Mouse (Mus musculus): ENCODE data around the gene Anks3. TPM values are rescaled to one million over a fixed set of nuclear protein-coding genes. Genes with fewer than 3 reads are reported as not detected.

Anks3 gene
- polyA plus RNA-seq (2012; rRNA removed): 15.6 and 17.1 TPM in 2 replicates

GRCm38 (mm10) chr16:4963797-4964709, at the start of gene Anks3:
TSS of gene Anks3 (minus strand) at chr16:4964205.

DNA sequence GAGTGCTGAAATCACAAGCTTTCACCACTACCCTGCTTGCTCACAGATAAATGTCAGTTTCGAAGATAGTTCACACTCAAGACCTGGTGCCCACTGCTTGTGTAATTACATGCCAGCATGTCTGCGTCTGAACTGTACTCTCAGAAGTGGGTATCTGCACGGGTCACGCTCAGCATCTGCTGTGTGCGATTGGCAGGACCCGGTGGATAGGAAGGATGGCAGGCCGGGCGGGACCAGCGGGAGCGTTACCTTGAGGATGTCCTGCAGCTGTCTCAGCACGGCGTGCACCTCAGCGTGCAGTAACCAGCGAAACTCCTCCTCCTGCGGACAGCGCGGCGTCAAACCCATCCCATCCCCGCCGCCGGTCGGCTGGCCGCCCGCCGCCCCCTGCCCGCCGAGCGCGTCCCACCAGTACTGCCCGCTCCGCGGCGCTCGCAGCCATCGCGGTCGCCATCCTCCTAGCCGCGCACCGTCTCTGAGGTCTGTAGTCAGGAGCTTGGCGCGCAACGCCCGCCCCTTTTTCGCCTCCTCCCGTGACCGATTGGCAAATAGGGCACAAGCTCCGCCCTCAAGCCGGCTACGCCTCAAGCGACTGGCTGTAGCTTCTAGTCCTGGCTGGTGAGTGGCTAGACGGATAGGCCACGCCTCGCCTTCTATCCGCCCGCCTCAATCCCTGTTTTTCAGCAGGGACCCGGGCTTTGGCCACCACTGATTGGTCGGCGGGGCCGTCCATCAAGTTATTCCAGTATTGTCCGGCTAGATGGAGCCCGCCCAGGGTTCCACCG, 49.2 kb upstream of the Anks3 start, which contains the start of gene Rogdi:
Rogdi (minus strand) TSS at position 500 of the 785 bp plus-strand sequence.

DNA sequence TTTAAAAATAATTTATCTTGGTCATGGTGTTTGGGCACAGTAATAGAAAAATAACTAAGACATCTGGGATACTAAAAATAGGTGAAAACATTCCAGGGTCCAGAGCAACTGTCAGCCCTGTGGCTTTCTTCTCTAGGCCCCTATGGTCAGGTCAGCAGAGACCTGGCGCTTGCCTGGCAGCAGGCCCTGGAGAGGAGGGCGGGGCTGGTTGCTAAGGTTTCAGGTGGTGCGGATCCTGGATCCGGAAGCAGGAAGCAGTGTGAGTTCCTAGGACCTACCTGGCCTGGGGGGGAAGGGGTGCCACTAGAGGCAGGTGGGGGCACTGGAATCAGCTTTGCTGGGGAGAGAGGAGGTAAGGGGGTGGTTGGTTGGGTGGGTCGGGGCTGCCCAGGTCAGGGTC, 43.1 kb upstream of the Anks3 start, which contains the start of gene Smim22:
Smim22 (plus strand) TSS at position 222 of the 400 bp plus-strand sequence.

GRCm38 (mm10) chr16:4997553-4997952, 33.5 kb upstream of the Anks3 start, which contains the start of gene Sept12:
TSS of gene Sept12 (minus strand) at chr16:4997852.

DNA sequence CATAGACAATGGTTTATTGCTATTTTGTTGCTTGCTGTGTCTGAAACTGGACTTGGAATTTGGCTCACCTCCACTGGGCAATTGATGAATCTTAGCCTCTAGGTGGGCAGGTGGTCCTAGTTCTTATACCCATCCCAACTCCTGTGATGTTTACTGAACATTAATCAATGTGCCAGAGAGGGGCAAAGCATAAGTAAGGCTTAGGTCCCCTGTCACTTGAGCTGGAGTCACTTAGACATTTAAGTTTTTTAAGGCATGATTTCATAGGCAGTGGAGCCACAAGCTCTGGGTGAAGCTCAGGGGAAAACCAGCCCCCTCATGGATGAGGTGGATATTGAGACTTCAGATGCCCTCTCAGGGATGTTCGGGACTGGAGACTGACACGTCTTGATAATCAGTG, 25.5 kb downstream of the Anks3 start, which contains the start of gene Nudt16l1:
Nudt16l1 (plus strand) TSS at position 301 of the 400 bp plus-strand sequence.

Other genes with a start within 250 kb of the Anks3 start
- gene Nmral1, start 244.8 kb downstream of the Anks3 start, polyA plus RNA-seq (2012; rRNA removed): 1.1 and 1.6 TPM in 2 replicates
- 14.6 and 16.8 TPM in 2 replicates for gene Hmox2, start 237.8 kb downstream of the Anks3 start, polyA plus RNA-seq (2012; rRNA removed)
- 39.6 and 41.2 TPM in 2 replicates for gene Cdip1, start 173.9 kb downstream of the Anks3 start, polyA plus RNA-seq (2012; rRNA removed)
- not detected in 2 replicates for gene 4930562C15Rik, start 128.8 kb downstream of the Anks3 start, polyA plus RNA-seq (2012; rRNA removed)
- gene Ubald1, start 83.9 kb downstream of the Anks3 start, polyA plus RNA-seq (2012; rRNA removed): 36.6 and 37.8 TPM in 2 replicates
- gene Mgrn1, start 78.0 kb downstream of the Anks3 start, polyA plus RNA-seq (2012; rRNA removed): 68.1 and 79.7 TPM in 2 replicates
- 36.3 and 38.6 TPM in 2 replicates for gene Nudt16l1, start 25.4 kb downstream of the Anks3 start, polyA plus RNA-seq (2012; rRNA removed)
- gene Sept12, start 33.6 kb upstream of the Anks3 start, polyA plus RNA-seq (2012; rRNA removed): 0.03 TPM in 1 of 2 replicates, not detected in the other
- gene Smim22, start 43.1 kb upstream of the Anks3 start, polyA plus RNA-seq (2012; rRNA removed): 98.1 and 104 TPM in 2 replicates
- 42.3 and 42.8 TPM in 2 replicates for gene Rogdi, start 49.3 kb upstream of the Anks3 start, polyA plus RNA-seq (2012; rRNA removed)
- 21.3 and 30.1 TPM in 2 replicates for gene Glyr1, start 85.7 kb upstream of the Anks3 start, polyA plus RNA-seq (2012; rRNA removed)
- 8.1 and 10.6 TPM in 2 replicates for gene Ubn1, start 85.9 kb upstream of the Anks3 start, polyA plus RNA-seq (2012; rRNA removed)
- gene Ppl, start 168.2 kb upstream of the Anks3 start, polyA plus RNA-seq (2012; rRNA removed): 7.8 and 7.9 TPM in 2 replicates
- 0.20 and 0.35 TPM in 2 replicates for gene Sec14l5, start 182.9 kb upstream of the Anks3 start, polyA plus RNA-seq (2012; rRNA removed)
- 21.5 and 29.7 TPM in 2 replicates for gene Nagpa, start 239.8 kb upstream of the Anks3 start, polyA plus RNA-seq (2012; rRNA removed)